Mouse (Mus musculus) C2C12 (cell line): ENCODE data around the gene Micu1. TPM values are rescaled to one million over a fixed set of nuclear protein-coding genes. Genes with fewer than 3 reads are reported as not detected.

Experiments
- H3K27me3 ChIP-seq: one replicate; pipeline ENCODE4 v1.6.1; 2011; ENCODE audit not compliant: control insufficient read depth, insufficient read depth, insufficient read length
- H3K36me3 ChIP-seq: one replicate; pipeline ENCODE4 v1.6.1; 2011; ENCODE audit not compliant: control insufficient read depth, insufficient read depth
- H3K4me3 ChIP-seq: one replicate; pipeline ENCODE4 v1.5.1; 2011; ENCODE audit warnings: mild to moderate bottlenecking, control low read depth; ENCODE audit not compliant: poor library complexity, insufficient read depth, severe bottlenecking
- H3K79me2 ChIP-seq: one replicate; pipeline ENCODE4 v1.6.1; 2011; ENCODE audit not compliant: control insufficient read depth, insufficient read depth
- H3K79me3 ChIP-seq: one replicate; pipeline ENCODE4 v1.6.1; 2011; ENCODE audit warnings: low read depth, control low read depth
- H3ac ChIP-seq: one replicate; pipeline ENCODE3; 2011; ENCODE audit warnings: low read depth; ENCODE audit not compliant: control insufficient read depth, insufficient read length
- CEBPB ChIP-seq: IDR thresholded peaks from one replicate; pipeline ENCODE4 v1.6.1; 2011; ENCODE audit warnings: low read depth, mild to moderate bottlenecking, control low read depth, moderate library complexity
- CTCF ChIP-seq: IDR thresholded peaks from one replicate; pipeline ENCODE4 v1.5.1; 2011; ENCODE audit not compliant: control insufficient read depth, insufficient read depth, insufficient read length
- FOSL1 ChIP-seq: IDR thresholded peaks from one replicate; pipeline ENCODE4 v1.8.0; 2011; ENCODE audit warnings: mild to moderate bottlenecking, low read length; ENCODE audit not compliant: poor library complexity, insufficient read depth, severe bottlenecking
- MAX ChIP-seq: IDR thresholded peaks from one replicate; pipeline ENCODE4 v1.6.1; 2011; ENCODE audit warnings: mild to moderate bottlenecking, control low read depth
- MYOD1 ChIP-seq: IDR thresholded peaks from one replicate; pipeline ENCODE4 v1.6.1; 2011; ENCODE audit warnings: low read depth; ENCODE audit not compliant: control insufficient read depth, insufficient read length
- MYOG ChIP-seq: IDR thresholded peaks from one replicate; pipeline ENCODE4 v1.6.1; 2011; ENCODE audit not compliant: control insufficient read depth, insufficient read length; ENCODE audit errors: extremely low read depth
- USF1 ChIP-seq: IDR thresholded peaks from one replicate; pipeline ENCODE4 v1.6.1; 2011; ENCODE audit warnings: low read depth, mild to moderate bottlenecking, control low read depth, moderate library complexity
- polyA plus RNA-seq: library from polyadenylated mRNA; unstranded; fragments of >200 nt; fragmentation: generic; extraction: Trizol; gene quantifications from one replicate; pipeline ENCODE4 v1.2.1, GENCODE M21; 2012; ENCODE audit warnings: missing spikeins

Micu1 gene
- polyA plus RNA-seq, 1 experiment = 90.2 TPM

DNA sequence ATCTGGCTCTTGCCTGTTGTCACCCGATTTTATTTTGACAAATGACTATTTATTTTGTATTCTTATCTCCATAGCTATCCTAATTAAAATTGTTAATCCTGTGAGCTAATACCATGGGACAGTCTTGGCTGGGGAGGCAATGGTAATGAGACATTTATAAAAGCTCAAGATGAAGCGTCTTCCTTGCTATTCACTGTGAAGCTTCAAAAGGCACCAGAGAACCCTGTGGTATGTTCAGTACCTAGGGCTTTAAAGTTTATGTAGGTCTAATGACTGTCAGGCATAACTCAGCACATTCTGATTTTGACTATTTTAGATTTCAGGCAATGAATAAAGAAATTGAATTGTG is 69.7 kb downstream of the Micu1 start:
- Histone ChIP-seq H3K79me3 (no peaks in the 10 kb centered on the region), H3K36me3 (no peaks in the 10 kb centered on the region), H3K4me3 (no peak overlapping the region), H3K79me2 (no peaks in the 10 kb centered on the region), H3ac (no peak overlapping the region), H3K27me3 (no peaks in the 10 kb centered on the region)
- TF ChIP-seq CTCF = no peak
- no peak for TF ChIP-seq FOSL1
- TF ChIP-seq MYOG = no peak
- no peak for TF ChIP-seq CEBPB
- TF ChIP-seq MYOD1 = no peak
- TF ChIP-seq USF1 = no peak
- TF ChIP-seq MAX = no peak

DNA sequence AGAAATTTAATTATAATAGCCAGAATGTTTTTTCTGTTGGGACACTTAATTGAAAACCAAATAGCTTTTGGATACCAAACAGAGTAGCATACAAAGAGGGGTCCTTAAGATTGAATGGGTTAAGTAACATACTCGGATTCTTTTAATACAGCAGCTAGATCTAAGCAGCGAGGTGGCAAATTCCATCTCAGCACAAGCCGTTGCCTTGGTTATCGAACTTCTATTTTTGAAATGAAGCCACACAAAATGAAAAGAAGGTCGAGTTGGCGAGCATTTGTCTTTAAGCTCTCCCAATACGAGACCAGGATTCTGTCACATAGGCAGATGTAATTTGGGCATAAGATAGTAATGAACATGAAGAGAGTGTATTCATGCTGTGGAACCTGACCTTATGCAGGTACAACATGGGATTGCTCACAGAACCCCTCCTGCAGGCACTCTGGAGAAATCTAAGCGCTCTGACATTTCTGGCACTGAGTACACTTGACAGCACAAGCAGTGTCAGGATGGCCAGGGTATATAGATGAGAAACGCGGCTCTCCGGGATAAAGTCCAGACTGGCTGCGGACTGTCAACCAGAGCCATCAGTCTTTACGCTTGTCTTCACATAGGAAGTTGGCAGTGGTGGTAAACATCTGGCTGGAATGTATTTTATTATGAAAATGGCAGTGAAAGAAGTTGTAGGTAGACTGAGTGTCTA is 71.3 kb downstream of the Micu1 start:
- Histone ChIP-seq H3K79me2 (no peaks in the 10 kb centered on the region), H3K27me3 (no peaks in the 10 kb centered on the region), H3ac (no peak overlapping the region), H3K79me3 (no peaks in the 10 kb centered on the region), H3K4me3 (no peak overlapping the region), H3K36me3 (no peaks in the 10 kb centered on the region)
- TF ChIP-seq MYOD1 (no peak), FOSL1 (no peak), MYOG (no peak), CEBPB (no peak)

- Histone ChIP-seq H3K4me3 (no peak overlapping the region), H3ac (no peak overlapping the region), H3K36me3 (no peaks in the 10 kb centered on the region), H3K79me2 (no peaks in the 10 kb centered on the region), H3K79me3 (no peaks in the 10 kb centered on the region), H3K27me3 (no peaks in the 10 kb centered on the region)
- TF ChIP-seq USF1 = no peak
- no peak for TF ChIP-seq MYOD1
- no peak for TF ChIP-seq CTCF
- no peak for TF ChIP-seq MAX
- TF ChIP-seq MYOG = no peak
- TF ChIP-seq FOSL1 = no peak
- TF ChIP-seq CEBPB = no peak
Observed at GRCm38 (mm10) chr10:59774141-59774534, 71.9 kb downstream of the Micu1 start.

GRCm38 (mm10) chr10:59777246-59777645 is 75.0 kb downstream of the Micu1 start:
- Histone ChIP-seq H3K79me2 (no peaks in the 10 kb centered on the region), H3ac (no peak overlapping the region), H3K79me3 (no peaks in the 10 kb centered on the region), H3K4me3 (no peak overlapping the region), H3K36me3 (no peaks in the 10 kb centered on the region), H3K27me3 (no peaks in the 10 kb centered on the region)
- TF ChIP-seq CEBPB (no peak), MYOG (no peak), CTCF (no peak), USF1 (no peak), FOSL1 (no peak), MYOD1 (no peak), MAX (no peak)

- no peaks in the 10 kb centered on the region for H3K27me3 ChIP-seq
- TF ChIP-seq FOSL1 = no peak
- TF ChIP-seq MYOD1 = no peak
- TF ChIP-seq CEBPB = no peak
- no peak for TF ChIP-seq USF1
- TF ChIP-seq CTCF = no peak
- TF ChIP-seq MYOG = no peak
- TF ChIP-seq MAX = no peak
Observed at GRCm38 (mm10) chr10:59778137-59778710, 75.9 kb downstream of the Micu1 start.

GRCm38 (mm10) chr10:59780698-59781097 is 78.4 kb downstream of the Micu1 start:
- H3ac ChIP-seq = no peak overlapping the region
- H3K79me3 ChIP-seq = no peaks in the 10 kb centered on the region
- TF ChIP-seq MAX (no peak), MYOD1 (no peak), FOSL1 (no peak), CEBPB (no peak), USF1 (no peak), CTCF (no peak), MYOG (no peak)
- H3K27me3 ChIP-seq = no peaks in the 10 kb centered on the region
- H3K79me2 ChIP-seq = no peaks in the 10 kb centered on the region
- peaks cover 9% of the 10 kb centered on the region for H3K36me3 ChIP-seq
- H3K4me3 ChIP-seq = no peak overlapping the region

More at GRCm38 (mm10) chr10:59778137-59778710, 75.9 kb downstream of the Micu1 start:
- Histone ChIP-seq H3K4me3 (no peak overlapping the region), H3K79me3 (no peaks in the 10 kb centered on the region), H3ac (no peak overlapping the region), H3K36me3 (peaks cover 6% of the 10 kb centered on the region), H3K79me2 (no peaks in the 10 kb centered on the region)
